Mouse (Mus musculus) erythroblast, adult 5-6 weeks (primary cell): ENCODE data around the gene Gm12394. TPM values are rescaled to one million over a fixed set of nuclear protein-coding genes. Genes with fewer than 3 reads are reported as not detected.
A peak's percentile ranks its signal among the peaks of the same experiment; 100 is the strongest.
"Not testable (repeated sequence)": the region's sequence is repeated elsewhere in the genome, so short reads cannot be mapped to it uniquely, and the experiment has no call there.

ENCODE experiments used
- ATAC-seq: replicated peaks from 2 replicates; pipeline ENCODE4 v1.8.0; 2016; ENCODE audit warnings: moderate number of reproducible peaks, mild to moderate bottlenecking, moderate TSS enrichment, inconsistent platforms; ENCODE audit not compliant: poor library complexity, low FRiP score, severe bottlenecking
- total RNA-seq, 2 experiments: library from RNA; stranded (forward) in 1 of 2; stranded (reverse) in 1 of 2; fragments of 150-400 nt in 1 of 2; fragments of 200-764, 138-1000 nt in 1 of 2; gene quantifications; 2 replicates each; pipeline versions ENCODE4 v1.2.3 to v1.2.4; 2015 to 2017; ENCODE audit warnings: low replicate concordance in 2 of 2

Gm12394 gene
- total RNA-seq, 2 experiments from 2014 or later = not detected

DNA sequence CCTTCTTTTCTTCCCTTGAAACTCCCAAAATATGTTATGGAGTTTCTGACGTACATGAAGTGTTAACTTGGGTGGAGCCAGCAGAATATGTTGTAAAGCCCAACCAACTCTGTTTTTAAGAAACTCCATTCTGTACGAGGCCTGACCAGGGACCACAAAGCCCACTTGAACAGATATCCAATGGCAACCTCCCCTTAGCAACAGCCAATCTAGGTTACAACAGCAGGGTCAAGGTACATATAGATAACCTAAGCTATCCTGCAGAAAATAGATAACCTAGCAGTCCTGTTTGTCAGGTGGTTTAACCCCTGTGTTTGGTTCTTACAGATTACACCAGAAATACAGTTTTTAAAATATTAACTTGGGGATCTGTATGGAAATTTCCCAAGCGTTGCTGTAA is 10.8 kb upstream of the Gm12394 start:
- ATAC-seq = peak; percentile 90

DNA sequence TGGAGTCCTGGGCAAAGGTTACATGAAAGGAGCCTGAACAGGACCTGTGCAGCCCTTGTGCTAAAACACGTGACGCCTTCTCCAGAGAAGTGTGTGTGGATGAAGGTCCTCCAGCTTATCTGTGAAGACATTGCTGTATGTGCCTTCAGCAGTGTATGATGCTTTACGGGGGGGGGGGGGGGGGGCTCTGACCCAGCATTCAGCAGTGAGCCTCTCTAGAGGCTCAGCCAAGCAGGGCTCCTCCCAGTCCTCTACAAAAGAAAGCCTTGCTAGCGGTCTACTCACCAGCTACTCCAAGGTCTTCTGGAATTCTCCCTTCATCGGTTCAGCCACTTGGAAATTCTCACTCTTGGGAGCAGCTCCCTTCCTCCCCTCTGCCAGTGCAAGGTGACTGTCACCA is 6.9 kb upstream of the Gm12394 start:
- not testable (repeated sequence) for ATAC-seq

DNA sequence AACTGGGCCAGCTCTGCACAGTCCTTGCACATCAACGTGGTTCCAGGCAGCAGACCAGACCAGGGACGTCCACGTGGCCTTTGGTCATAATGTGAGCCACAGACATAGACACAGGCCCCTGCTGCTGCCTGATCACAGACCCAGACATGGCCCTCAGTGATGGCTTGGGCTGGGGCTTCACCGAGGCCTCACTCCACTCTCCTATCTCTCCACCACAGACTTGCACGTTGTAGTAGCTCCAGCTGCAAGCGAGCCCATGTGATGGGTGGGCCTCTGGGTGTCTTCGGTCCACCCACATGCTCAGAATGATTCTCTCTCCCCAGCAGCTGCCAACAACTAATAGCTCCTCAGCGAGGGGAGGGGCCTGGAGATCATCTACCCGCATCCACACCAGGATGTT is 3.9 kb upstream of the Gm12394 start:
- peak; percentile 100 for ATAC-seq

DNA sequence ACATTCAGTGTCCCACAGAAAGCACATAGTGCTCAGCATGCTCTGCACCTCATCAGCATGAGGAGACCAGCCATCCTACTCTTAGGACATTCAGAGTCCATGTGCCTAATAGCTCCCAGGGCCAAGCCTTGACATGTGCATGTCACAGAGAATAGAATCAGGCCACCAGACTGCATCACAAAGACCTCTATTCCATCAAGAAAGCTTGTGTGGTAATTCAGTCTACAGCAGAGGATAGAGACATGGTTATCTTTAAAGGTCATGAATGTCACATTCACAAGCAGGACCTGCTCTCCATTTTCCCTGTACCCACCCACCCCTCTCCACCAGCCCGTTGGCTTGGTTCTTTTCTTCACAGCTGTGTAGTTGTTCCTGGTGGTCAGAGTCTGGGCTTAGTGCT is 2.8 kb downstream of the Gm12394 start, which contains the start of gene Fam205a1:
Fam205a1 (minus strand) TSS at position 101 of the 400 bp plus-strand sequence.
- ATAC-seq = not testable (repeated sequence)

DNA sequence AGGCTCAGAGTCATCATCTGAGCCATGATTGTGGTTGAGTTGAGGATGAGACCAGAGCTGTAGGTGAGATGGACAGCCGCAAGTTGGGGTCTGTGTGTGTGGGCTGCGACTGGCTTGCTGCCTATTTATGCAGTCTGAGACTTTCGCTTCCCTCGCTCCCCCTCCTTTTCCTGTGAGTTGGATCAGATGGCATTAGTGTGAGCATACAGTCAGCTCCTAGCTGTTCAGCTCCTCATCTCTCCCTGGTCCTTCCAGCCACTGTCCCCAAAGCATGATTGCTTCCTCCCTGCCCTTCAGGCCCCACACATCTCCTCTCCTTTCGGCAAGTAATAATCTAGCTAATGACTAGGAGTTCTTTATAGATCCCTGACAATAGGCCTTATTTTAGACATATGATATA is 82.7 kb downstream of the Gm12394 start, which contains the start of gene Ccl21a:
Ccl21a (minus strand) TSS at position 101 of the 400 bp plus-strand sequence.
- not testable (repeated sequence) for ATAC-seq

DNA sequence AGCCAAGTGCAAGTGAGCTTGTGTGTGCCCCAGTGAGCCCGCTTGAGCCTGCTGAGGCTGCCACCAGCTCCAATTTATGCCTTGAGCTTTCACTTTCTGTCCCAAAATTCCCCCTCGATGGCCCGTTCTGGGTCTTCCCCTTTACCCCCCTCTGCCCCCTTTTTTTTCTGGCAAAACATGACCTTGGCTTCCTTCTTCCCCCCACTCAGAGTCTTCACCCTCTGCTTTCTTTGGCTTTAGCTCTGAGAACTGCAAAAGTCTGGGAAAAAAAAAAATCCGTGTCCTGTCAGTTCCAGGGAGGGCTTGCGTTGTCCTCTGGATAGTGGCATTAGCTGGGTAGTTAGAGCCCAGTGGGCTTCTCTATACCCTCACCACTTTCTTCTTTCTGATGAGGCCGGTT is 100.1 kb downstream of the Gm12394 start, which contains the start of gene Ccl19:
Ccl19 (minus strand) TSS at position 101 of the 400 bp plus-strand sequence.
- ATAC-seq = not testable (repeated sequence)

DNA sequence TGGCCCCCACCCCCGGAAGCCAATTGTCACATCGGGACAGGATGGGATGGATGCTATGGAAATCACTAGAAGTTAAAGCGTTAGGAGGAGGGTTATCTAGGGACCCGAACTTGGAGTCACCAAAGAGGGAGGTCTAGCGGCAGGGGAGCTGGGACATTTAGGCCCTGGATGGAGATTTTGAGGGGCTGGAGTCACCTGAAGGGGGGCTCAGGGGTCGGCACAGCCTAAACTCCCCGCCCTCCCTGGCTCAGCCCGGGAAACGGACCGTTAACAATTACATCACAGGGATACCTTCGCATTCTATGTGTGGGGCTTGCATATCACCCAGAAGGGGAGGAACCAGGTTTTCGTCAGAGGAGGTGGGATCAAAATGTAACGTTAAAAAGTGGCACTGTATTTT is 121.3 kb downstream of the Gm12394 start, which contains the start of gene 4930578G10Rik:
4930578G10Rik (plus strand) TSS at position 301 of the 400 bp plus-strand sequence.
- not testable (repeated sequence) for ATAC-seq

Other genes starting within 250 kb of the Gm12394 start
- not detected in 2 replicates for gene Gm10591, start 244.6 kb downstream of the Gm12394 start, total RNA-seq (2015; ENCODE audit: low replicate concordance)
- not detected in 2 replicates for gene Gm10591, start 244.6 kb downstream of the Gm12394 start, total RNA-seq (2017; ENCODE audit: low replicate concordance)
- not detected in 2 replicates for gene Gm2564, start 227.1 kb downstream of the Gm12394 start, total RNA-seq (2015; ENCODE audit: low replicate concordance)
- not detected in 2 replicates for gene Gm2564, start 227.1 kb downstream of the Gm12394 start, total RNA-seq (2017; ENCODE audit: low replicate concordance)
- not detected in 2 replicates for gene Ccl27b, start 201.5 kb downstream of the Gm12394 start, total RNA-seq (2015; ENCODE audit: low replicate concordance)
- not detected in 2 replicates for gene Ccl27b, start 201.5 kb downstream of the Gm12394 start, total RNA-seq (2017; ENCODE audit: low replicate concordance)
- not detected in 2 replicates for gene Il11ra2, start 194.9 kb downstream of the Gm12394 start, total RNA-seq (2015; ENCODE audit: low replicate concordance)
- not detected in 2 replicates for gene Il11ra2, start 194.9 kb downstream of the Gm12394 start, total RNA-seq (2017; ENCODE audit: low replicate concordance)
- gene 4930578G10Rik, start 121.2 kb downstream of the Gm12394 start, total RNA-seq (2015; ENCODE audit: low replicate concordance) = not detected in 2 replicates
- gene 4930578G10Rik, start 121.2 kb downstream of the Gm12394 start, total RNA-seq (2017; ENCODE audit: low replicate concordance) = not detected in 2 replicates
- not detected in 2 replicates for gene Ccl19, start 100.2 kb downstream of the Gm12394 start, total RNA-seq (2015; ENCODE audit: low replicate concordance)
- not detected in 2 replicates for gene Ccl19, start 100.2 kb downstream of the Gm12394 start, total RNA-seq (2017; ENCODE audit: low replicate concordance)
- not detected in 2 replicates for gene Ccl21a, start 82.8 kb downstream of the Gm12394 start, total RNA-seq (2015; ENCODE audit: low replicate concordance)
- not detected in 2 replicates for gene Ccl21a, start 82.8 kb downstream of the Gm12394 start, total RNA-seq (2017; ENCODE audit: low replicate concordance)
- gene Fam205a1, start 2.9 kb downstream of the Gm12394 start, total RNA-seq (2015; ENCODE audit: low replicate concordance) = 3.8 and 4.0 TPM in 2 replicates
- 1.8 and 2.6 TPM in 2 replicates for gene Fam205a1, start 2.9 kb downstream of the Gm12394 start, total RNA-seq (2017; ENCODE audit: low replicate concordance)
- not detected in 2 replicates for gene Fam205c, start 17.5 kb upstream of the Gm12394 start, total RNA-seq (2015; ENCODE audit: low replicate concordance)
- 0.56 TPM in 1 of 2 replicates, not detected in the other for gene Fam205c, start 17.5 kb upstream of the Gm12394 start, total RNA-seq (2017; ENCODE audit: low replicate concordance)
- gene Phf24, start 59.9 kb upstream of the Gm12394 start, total RNA-seq (2015; ENCODE audit: low replicate concordance) = not detected in 2 replicates
- 1.7 and 5.8 TPM in 2 replicates for gene Phf24, start 59.9 kb upstream of the Gm12394 start, total RNA-seq (2017; ENCODE audit: low replicate concordance)
- 7.9 TPM in 1 of 2 replicates, not detected in the other for gene Dnajb5, start 93.0 kb upstream of the Gm12394 start, total RNA-seq (2015; ENCODE audit: low replicate concordance)
- gene Dnajb5, start 93.0 kb upstream of the Gm12394 start, total RNA-seq (2017; ENCODE audit: low replicate concordance) = 0.14 TPM in 1 of 2 replicates, not detected in the other
- not detected in 2 replicates for gene 1700022I11Rik, start 112.8 kb upstream of the Gm12394 start, total RNA-seq (2015; ENCODE audit: low replicate concordance)
- 5.3 TPM in 1 of 2 replicates, not detected in the other for gene 1700022I11Rik, start 112.8 kb upstream of the Gm12394 start, total RNA-seq (2017; ENCODE audit: low replicate concordance)
- 71.9 and 85.5 TPM in 2 replicates for gene Vcp, start 143.7 kb upstream of the Gm12394 start, total RNA-seq (2015; ENCODE audit: low replicate concordance)
- 149 and 153 TPM in 2 replicates for gene Vcp, start 143.7 kb upstream of the Gm12394 start, total RNA-seq (2017; ENCODE audit: low replicate concordance)
- 1.7 and 8.6 TPM in 2 replicates for gene Fancg, start 153.7 kb upstream of the Gm12394 start, total RNA-seq (2015; ENCODE audit: low replicate concordance)
- gene Fancg, start 153.7 kb upstream of the Gm12394 start, total RNA-seq (2017; ENCODE audit: low replicate concordance) = 11.8 and 17.6 TPM in 2 replicates
- gene Pigo, start 169.0 kb upstream of the Gm12394 start, total RNA-seq (2015; ENCODE audit: low replicate concordance) = 4.8 and 24.2 TPM in 2 replicates
- 8.8 and 10.2 TPM in 2 replicates for gene Pigo, start 169.0 kb upstream of the Gm12394 start, total RNA-seq (2017; ENCODE audit: low replicate concordance)
- 38.6 and 40.1 TPM in 2 replicates for gene Stoml2, start 174.9 kb upstream of the Gm12394 start, total RNA-seq (2015; ENCODE audit: low replicate concordance)
- 53.4 and 59.0 TPM in 2 replicates for gene Stoml2, start 174.9 kb upstream of the Gm12394 start, total RNA-seq (2017; ENCODE audit: low replicate concordance)
- 177 and 182 TPM in 2 replicates for gene Fam214b, start 189.4 kb upstream of the Gm12394 start, total RNA-seq (2015; ENCODE audit: low replicate concordance)
- gene Fam214b, start 189.4 kb upstream of the Gm12394 start, total RNA-seq (2017; ENCODE audit: low replicate concordance) = 191 and 193 TPM in 2 replicates
- not detected in 2 replicates for gene Unc13b, start 202.2 kb upstream of the Gm12394 start, total RNA-seq (2015; ENCODE audit: low replicate concordance)
- gene Unc13b, start 202.2 kb upstream of the Gm12394 start, total RNA-seq (2017; ENCODE audit: low replicate concordance) = not detected in 2 replicates